Mouse (Mus musculus) lung, embryonic 16.5 days (tissue): ENCODE data around the gene Gm28372. TPM values are rescaled to one million over a fixed set of nuclear protein-coding genes. Genes with fewer than 3 reads are reported as not detected.
A peak's percentile ranks its signal among the peaks of the same experiment; 100 is the strongest.
"Not testable (repeated sequence)": the region's sequence is repeated elsewhere in the genome, so short reads cannot be mapped to it uniquely, and the experiment has no call there.

Source experiments
- ATAC-seq: fragments of 200-750 bp; cut with Nextera tagmentation; 2 replicates; pipeline ENCODE4 v1.8.0; 2017; ENCODE audit warnings: low read depth, mild to moderate bottlenecking, moderate library complexity
- H3K27ac ChIP-seq: fragments of 300-500 bp; sonication (generic); 2 replicates; pipeline ENCODE4 v1.5.1; 2014; ENCODE audit warnings: mild to moderate bottlenecking, control low read depth, low read length
- H3K27me3 ChIP-seq: fragments of 300-500 bp; sonication (generic); 2 replicates; pipeline ENCODE4 v1.6.1; 2014; ENCODE audit warnings: low read depth, low read length, mixed read lengths; ENCODE audit not compliant: control insufficient read depth, insufficient read depth
- H3K36me3 ChIP-seq: fragments of 300-500 bp; sonication (generic); 2 replicates; pipeline ENCODE4 v1.6.1; 2014; ENCODE audit warnings: low read length; ENCODE audit not compliant: control insufficient read depth, insufficient read depth
- H3K4me1 ChIP-seq: fragments of 300-500 bp; sonication (generic); replicated peaks from 2 replicates; pipeline ENCODE4 v1.6.1; 2014; ENCODE audit warnings: low read length, mixed read lengths; ENCODE audit not compliant: control insufficient read depth, insufficient read depth
- H3K4me2 ChIP-seq: fragments of 300-500 bp; sonication (generic); 2 replicates; pipeline ENCODE4 v1.6.1; 2014; ENCODE audit warnings: low read depth, low read length, control low read depth
- H3K4me3 ChIP-seq: fragments of 300-500 bp; sonication (generic); 2 replicates; pipeline ENCODE4 v1.5.1; 2014; ENCODE audit warnings: mild to moderate bottlenecking, low read length, control low read depth
- H3K9ac ChIP-seq: fragments of 300-500 bp; sonication (generic); 2 replicates; pipeline ENCODE4 v1.6.1; 2014; ENCODE audit warnings: low read length, control low read depth
- H3K9me3 ChIP-seq: fragments of 300-500 bp; sonication (generic); 2 replicates; pipeline ENCODE4 v1.6.1; 2016; ENCODE audit warnings: low read length; ENCODE audit not compliant: control insufficient read depth
- WGBS: fragments of 180-500 bp; shearing (Covaris S2); extraction: QIAGEN DNeasy Blood & Tissue Kit; methylation state at CpG from one replicate; pipeline ENCODE4 v1.1.7; 2014; 5-methylcytosine and 5-hydroxymethylcytosine counted together
- polyA plus RNA-seq: library from polyadenylated mRNA; unstranded; fragments of >200 nt; fragmentation: Nextera tagmentation; extraction: Ambion mirVana; gene quantifications from 2 replicates; pipeline ENCODE4 v1.2.1, GENCODE M21; 2015

Gene Gm28372
- not detected in 2 replicates for polyA plus RNA-seq

- 89% methylated on average over 1 of the region's 1 CpGs for WGBS
- Histone ChIP-seq H3K27ac (no peak within 1 kb of the TSS), H3K9ac (no peak within 1 kb of the TSS), H3K4me2 (no peak within 1 kb of the TSS), H3K4me3 (no peak within 1 kb of the TSS), H3K36me3 (no peaks in the 10 kb centered on the region), H3K27me3 (no peaks in the 10 kb centered on the region), H3K9me3 (no peaks in the 10 kb centered on the region), H3K4me1 (no peaks in the 10 kb centered on the region; the same call in 1 of the 2 replicates)
- no peak for ATAC-seq
Observed at GRCm38 (mm10) chr2:130404939-130405338, at the start of gene Gm28372, which contains the start of gene 1700020A23Rik. Gene Gm28372 (plus strand): TSS chr2:130405239. Gene 1700020A23Rik (plus strand): TSS chr2:130405259.

- Histone ChIP-seq H3K27ac (no peak overlapping the region), H3K4me1 (no peaks in the 10 kb centered on the region), H3K9ac (no peak overlapping the region), H3K4me2 (no peak overlapping the region), H3K36me3 (no peaks in the 10 kb centered on the region), H3K9me3 (no peaks in the 10 kb centered on the region), H3K27me3 (peaks cover 30% of the 10 kb centered on the region), H3K4me3 (no peak overlapping the region)
- 90% methylated on average over 5 of the region's 5 CpGs for WGBS
- no peak for ATAC-seq
Observed at GRCm38 (mm10) chr2:130357551-130357950, 47.5 kb upstream of the Gm28372 start.

GRCm38 (mm10) chr2:130358852-130359251 lies 46.2 kb upstream of the Gm28372 start:
- WGBS: 7% methylated on average over 5 of the region's 5 CpGs
- Histone ChIP-seq H3K27me3 (peaks cover 42% of the 10 kb centered on the region), H3K9me3 (no peaks in the 10 kb centered on the region)

GRCm38 (mm10) chr2:130362511-130363026 lies 42.5 kb upstream of the Gm28372 start:
- 0 out of 2 replicates have a peak, but pooled peaks have one; percentile 48 for ATAC-seq
- peaks cover 46% of the 10 kb centered on the region for H3K27me3 ChIP-seq

More at GRCm38 (mm10) chr2:130358852-130359251, 46.2 kb upstream of the Gm28372 start:
- H3K4me3 ChIP-seq: no peak overlapping the region
- no peak overlapping the region for H3K27ac ChIP-seq
- no peak overlapping the region for H3K4me2 ChIP-seq
- H3K36me3 ChIP-seq: no peaks in the 10 kb centered on the region
- no peaks in the 10 kb centered on the region for H3K4me1 ChIP-seq
- no peak overlapping the region for H3K9ac ChIP-seq
- ATAC-seq: no peak

GRCm38 (mm10) chr2:130365211-130366094 lies 39.6 kb upstream of the Gm28372 start:
- Histone ChIP-seq H3K4me3 (peak overlapping the region; percentile 46), H3K4me1 (no peaks in the 10 kb centered on the region), H3K36me3 (no peaks in the 10 kb centered on the region), H3K27me3 (peaks cover 34% of the 10 kb centered on the region), H3K9ac (peak overlapping the region; percentile 38), H3K4me2 (peak overlapping the region; percentile 70), H3K27ac (no peak overlapping the region), H3K9me3 (no peaks in the 10 kb centered on the region)
- peak; percentile 64 for ATAC-seq
- 7% methylated on average over 30 of the region's 30 CpGs for WGBS

More at GRCm38 (mm10) chr2:130362511-130363026, 42.5 kb upstream of the Gm28372 start:
- Histone ChIP-seq H3K9ac (no peak overlapping the region), H3K9me3 (no peaks in the 10 kb centered on the region), H3K36me3 (no peaks in the 10 kb centered on the region), H3K27ac (no peak overlapping the region), H3K4me1 (no peaks in the 10 kb centered on the region), H3K4me3 (no peak overlapping the region), H3K4me2 (no peak overlapping the region)
- WGBS: 5% methylated on average over 14 of the region's 14 CpGs

- 49% methylated on average over 4 of the region's 4 CpGs for WGBS
- Histone ChIP-seq H3K27me3 (peaks cover 18% of the 10 kb centered on the region), H3K36me3 (no peaks in the 10 kb centered on the region), H3K4me1 (no peaks in the 10 kb centered on the region), H3K9me3 (no peaks in the 10 kb centered on the region), H3K9ac (no peak overlapping the region), H3K4me2 (no peak overlapping the region), H3K27ac (no peak overlapping the region), H3K4me3 (no peak overlapping the region)
- ATAC-seq: no peak
Observed at GRCm38 (mm10) chr2:130367386-130367785, 37.7 kb upstream of the Gm28372 start.

GRCm38 (mm10) chr2:130373026-130373425 lies 32.0 kb upstream of the Gm28372 start:
- H3K4me1 ChIP-seq, H3K27me3 ChIP-seq, H3K36me3 ChIP-seq, H3K27ac ChIP-seq, H3K4me3 ChIP-seq, H3K9me3 ChIP-seq, H3K4me2 ChIP-seq, H3K9ac ChIP-seq, ATAC-seq: not testable (repeated sequence)
- WGBS: 50% methylated on average over 1 of the region's 1 CpGs

GRCm38 (mm10) chr2:130374951-130375350 lies 30.1 kb upstream of the Gm28372 start:
- no peak overlapping the region for H3K27ac ChIP-seq
- H3K27me3 ChIP-seq: no peaks in the 10 kb centered on the region
- no peak overlapping the region for H3K4me2 ChIP-seq
- H3K4me1 ChIP-seq: no peaks in the 10 kb centered on the region
- no peak overlapping the region for H3K9ac ChIP-seq
- H3K4me3 ChIP-seq: no peak overlapping the region
- no peak for ATAC-seq
- H3K36me3 ChIP-seq: no peaks in the 10 kb centered on the region
- 83% methylated on average over 4 of the region's 4 CpGs for WGBS
- H3K9me3 ChIP-seq: no peaks in the 10 kb centered on the region

- Histone ChIP-seq H3K4me1 (no peaks in the 10 kb centered on the region), H3K9me3 (no peaks in the 10 kb centered on the region), H3K9ac (no peak overlapping the region), H3K36me3 (no peaks in the 10 kb centered on the region), H3K27me3 (no peaks in the 10 kb centered on the region), H3K27ac (no peak overlapping the region), H3K4me2 (no peak overlapping the region), H3K4me3 (no peak overlapping the region)
- WGBS: 54% methylated on average over 3 of the region's 3 CpGs
- ATAC-seq: no peak
Observed at GRCm38 (mm10) chr2:130383205-130383604, 21.8 kb upstream of the Gm28372 start.
